Mouse (Mus musculus) lung, postnatal 4 days (tissue): ENCODE results near the gene Crat.
"Not testable (repeated sequence)": the region's sequence is repeated elsewhere in the genome, so short reads cannot be mapped to it uniquely, and the experiment has no call there.

Experiments used
- DNase-seq, 2 experiments: peaks; one replicate each; pipeline ENCODE4 v3.0.0; 2021

Crat gene

DNA sequence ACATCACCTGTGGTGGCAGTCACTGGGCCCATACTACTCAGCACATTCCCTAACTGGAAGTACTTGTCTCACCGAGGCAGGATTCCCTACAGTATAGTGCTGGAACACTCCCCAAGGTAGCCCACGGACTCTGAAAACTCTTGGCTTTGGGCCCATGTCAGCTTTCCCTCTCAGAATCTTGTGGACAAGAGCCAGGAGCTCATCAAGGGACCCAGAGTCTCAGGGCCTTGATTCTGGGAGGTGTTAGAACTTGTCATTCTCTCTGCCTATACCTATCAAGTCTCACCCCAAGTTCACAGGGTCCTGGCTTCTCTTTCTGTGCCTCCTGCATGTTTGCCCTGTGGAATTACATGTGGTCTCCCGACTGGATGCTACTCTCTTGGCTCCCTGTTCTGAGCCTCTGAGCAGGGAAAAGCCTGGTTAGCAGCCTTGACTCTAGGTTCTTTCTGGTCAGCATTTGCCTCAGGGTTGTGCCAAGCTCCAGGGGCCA, 24.6 kb upstream of the Crat start:
- DNase-seq = no peak

DNA sequence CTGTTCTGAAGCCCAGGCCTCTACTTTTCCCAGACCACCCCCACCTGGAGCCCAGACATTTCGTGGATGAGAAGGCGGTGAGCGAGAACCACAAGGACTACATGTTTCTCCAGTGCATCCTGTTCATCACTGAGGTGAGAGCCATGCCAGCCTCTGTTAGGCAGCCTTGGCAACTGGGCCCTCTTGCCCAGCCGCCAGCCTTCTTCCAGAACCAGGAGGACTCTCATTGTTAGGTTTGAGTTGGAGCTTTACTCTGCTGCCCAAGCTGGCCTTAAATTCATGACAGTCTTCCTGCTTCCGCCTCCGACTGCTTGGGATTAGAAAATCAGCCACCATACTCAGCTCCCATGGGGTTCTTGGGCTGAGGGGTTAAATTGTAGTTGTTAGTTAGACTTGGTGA, 24.0 kb upstream of the Crat start:
- no peak for DNase-seq

DNA sequence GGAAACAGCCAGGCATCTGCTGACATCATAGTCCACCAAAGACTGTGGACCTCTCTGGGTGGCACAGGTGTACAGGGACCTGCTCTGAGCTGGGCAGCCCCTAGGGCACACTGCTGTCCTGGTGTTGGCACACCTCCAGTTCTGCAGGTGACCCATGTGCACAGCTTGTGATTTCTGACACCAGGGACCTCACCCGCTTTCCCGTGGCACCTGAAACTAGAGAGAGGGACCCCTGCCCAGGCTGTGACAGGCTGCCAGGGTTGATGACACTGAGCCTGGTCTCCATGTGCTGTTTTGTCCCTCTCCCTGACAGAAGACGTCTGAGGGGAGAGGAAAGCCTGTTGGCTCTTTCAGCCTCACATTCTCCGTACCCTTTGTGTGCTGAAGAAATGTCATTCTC, 22.2 kb upstream of the Crat start:
- no peak for DNase-seq

DNA sequence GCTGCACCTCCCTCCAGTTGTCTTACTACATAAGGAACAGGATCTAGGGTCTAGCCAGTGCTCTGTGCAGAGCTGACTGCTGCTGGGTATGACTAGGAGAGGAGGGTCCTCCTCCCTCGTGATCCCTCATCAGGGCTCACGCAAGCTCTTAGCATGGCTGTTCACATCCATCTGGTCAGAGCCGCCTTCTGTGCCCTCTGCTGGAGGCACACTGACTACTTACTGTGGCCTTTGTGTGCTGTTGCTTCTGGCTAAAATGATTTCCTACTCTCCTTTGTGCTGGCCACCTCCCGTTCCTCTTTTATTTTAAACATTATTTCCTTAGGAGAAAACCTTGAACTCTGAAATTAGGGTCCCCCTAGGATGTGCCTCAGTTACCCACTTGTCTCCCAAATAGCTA, 21.2 kb upstream of the Crat start:
- no peak for DNase-seq

DNA sequence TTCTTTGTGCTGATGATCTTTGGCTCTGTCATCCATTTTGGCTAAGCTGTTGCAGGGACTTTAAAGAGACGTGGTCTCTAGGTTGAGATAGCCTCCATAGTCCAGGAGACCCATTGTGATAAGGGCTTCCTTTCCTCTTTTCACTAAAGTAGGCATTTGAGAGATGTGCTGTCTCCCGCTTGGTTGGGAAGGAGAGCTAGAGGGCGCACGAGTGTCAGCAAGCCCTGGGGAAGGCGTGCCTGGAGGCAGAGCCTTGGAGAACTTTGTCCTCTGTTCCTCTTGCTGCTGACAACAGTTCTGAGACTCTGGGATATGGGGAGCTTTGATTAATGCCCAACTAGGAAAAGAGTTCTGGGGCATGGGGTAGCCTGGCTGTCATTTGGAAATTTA, 20.5 kb upstream of the Crat start:
- DNase-seq = peak; percentile 66 to 70

DNA sequence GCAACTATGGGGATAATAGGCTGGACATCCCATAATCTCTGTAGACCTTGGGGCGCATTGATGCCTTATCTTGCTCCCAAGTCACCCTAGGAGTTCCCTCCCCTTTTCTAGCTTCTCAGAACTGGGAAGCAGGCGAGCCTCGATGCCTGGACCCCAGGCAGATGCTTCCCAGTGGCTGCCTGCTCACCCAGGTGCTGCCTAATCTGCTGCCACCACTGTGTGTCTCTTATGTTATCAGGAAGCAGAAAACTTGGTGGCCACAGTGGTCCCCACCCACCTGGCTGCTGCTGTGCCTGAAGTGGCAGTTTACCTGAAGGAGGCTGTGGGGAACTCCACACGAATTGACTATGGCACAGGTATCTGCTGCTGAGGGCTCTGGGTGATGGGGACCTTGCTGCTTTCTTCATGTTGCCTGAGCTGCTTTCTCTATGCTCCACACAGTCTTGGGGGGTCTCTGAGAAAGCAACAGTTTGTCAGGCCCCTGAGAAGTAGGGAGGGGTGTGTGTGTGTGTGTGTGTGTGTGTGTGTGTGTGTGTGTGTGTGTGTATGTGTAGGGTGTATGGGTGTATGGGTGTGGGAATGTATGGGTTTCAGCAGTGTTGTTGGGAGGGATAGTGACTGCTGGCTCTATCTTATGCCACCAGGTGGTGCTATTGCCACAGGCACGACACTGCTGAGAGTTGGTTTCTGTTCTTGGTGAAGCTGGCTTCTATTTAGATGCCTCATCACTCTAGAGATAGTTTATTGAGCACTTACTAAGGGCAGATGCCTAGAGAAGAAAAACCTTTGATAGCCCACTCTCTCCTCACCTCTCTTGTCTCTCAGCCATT, 19.9 kb upstream of the Crat start:
- peak; percentile 69 to 80 for DNase-seq

DNA sequence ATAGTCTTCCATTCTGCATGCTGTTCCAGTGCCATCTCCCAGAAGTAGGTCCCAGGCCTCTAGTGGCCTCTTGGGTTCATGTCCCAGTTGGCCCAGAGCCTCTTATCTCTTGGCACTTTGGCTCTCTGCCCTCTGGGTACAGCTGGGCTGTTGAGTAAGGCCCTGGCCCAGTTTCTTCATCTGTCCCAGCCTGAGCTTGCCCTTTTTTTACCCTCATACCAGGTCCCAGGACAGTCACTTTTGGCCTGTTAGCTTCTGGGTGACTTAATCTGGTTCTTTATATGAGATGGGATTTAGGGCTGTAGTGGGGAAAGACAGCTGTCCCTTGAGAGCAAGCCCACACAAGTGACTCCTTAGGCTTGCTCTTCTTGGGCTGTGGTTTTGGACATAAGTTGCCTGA, 13.5 kb upstream of the Crat start:
- peak in 1 of 2 experiments; percentile 64 for DNase-seq

DNA sequence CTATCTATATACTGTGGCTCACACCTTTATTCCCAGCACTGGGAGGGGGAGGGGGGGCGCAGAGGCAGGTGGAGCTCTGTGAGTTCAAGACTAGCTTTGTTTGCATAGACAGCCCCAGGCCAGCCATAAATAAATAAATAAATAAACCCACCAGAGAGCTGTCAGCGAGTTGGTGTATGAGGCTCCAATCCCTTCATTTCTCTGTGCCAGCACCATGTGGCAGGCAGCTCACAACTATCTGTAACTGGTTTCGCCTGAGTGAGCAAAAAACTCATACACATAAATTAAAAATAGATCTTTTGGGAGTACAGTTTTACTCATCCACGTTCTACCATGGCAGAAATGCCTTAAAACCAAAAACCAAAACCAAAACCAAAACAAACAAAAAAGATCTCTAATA, 5.8 kb upstream of the Crat start:
- DNase-seq = no peak

DNA sequence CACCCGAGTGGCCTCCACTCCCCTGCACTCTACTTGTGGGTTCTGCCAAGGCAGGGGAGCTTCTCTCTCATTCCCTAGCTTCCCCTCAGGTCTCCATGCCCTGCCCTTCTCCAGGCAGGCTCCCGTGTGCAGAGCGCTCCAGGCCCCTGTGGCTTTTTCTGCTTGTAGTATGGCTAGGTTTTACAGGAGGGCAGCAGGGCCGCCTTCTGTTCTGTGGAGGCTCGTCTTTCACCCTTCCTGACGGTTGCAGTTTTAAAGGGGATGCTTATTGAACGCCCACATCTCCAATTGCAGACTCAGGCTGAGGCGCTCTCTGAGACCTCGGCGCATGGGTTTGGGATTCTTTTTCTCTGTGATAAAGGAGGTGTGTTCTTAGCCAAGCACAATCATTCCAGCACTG, 3.5 kb upstream of the Crat start:
- no peak for DNase-seq

DNA sequence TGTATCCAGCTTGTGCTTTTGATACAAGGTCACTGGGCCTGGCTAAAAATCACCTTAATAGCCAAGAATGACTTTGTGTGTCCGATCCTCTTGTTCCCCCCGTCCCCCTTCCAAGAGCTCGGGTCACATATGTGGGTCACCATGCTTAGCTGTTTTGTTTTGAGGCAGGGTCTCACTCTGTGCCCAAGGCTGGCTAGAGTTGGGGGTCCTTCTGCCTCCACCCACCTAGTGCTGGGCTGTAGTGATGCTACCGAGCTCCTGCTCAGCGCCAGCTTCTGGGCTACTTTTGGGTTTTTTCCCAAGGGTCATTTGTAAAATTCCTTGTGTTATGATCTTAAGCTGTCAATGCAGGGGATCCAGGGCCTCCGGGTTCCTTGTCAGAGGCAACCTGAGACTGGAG, 2.6 kb upstream of the Crat start:
- no peak for DNase-seq

DNA sequence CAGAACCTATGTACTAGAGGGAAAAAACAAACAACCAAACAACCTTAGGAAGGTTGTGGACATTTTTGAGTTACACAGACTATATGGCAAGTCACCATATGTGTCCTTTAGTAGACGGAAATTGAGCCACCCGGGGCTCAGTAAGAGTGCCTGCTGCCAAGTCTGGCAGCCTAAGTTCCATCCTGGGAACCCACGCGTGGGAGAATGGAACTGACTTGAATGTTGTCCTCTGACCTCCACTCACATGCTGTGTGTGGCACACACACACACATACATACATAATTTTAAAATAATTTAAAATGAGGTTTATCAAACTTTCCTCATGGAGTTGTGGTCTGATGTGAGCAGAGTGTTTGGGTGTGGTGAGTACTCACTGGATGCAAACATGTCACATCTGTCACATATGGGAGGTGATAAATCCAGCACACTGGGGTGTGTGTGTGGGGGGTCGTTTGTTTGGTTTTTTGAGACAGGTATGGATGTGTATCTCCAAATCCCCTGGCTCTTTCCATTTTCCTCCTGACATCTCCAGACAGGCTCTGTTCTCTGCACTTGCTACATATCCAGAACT, 2.1 kb upstream of the Crat start:
- no peak for DNase-seq

DNA sequence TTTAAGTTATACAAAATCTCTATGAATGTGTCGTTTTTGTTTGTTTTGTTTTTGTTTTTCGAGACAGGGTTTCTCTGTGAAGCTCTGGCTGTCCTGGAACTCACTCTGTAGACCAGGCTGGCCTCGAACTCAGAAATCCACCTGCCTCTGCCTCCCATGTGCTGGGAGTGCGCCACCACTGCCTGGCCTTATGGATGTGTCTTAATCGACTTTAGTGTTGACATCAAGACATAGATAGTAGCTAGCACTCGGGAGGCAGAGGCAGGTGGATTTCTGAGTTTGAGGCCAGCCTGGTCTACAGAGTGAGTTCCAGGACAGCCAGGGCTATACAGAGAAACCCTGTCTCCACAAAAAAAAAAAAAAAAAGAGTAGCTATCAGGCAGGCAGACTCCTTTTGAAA, 1.5 kb upstream of the Crat start:
- DNase-seq = not testable (repeated sequence)

DNA sequence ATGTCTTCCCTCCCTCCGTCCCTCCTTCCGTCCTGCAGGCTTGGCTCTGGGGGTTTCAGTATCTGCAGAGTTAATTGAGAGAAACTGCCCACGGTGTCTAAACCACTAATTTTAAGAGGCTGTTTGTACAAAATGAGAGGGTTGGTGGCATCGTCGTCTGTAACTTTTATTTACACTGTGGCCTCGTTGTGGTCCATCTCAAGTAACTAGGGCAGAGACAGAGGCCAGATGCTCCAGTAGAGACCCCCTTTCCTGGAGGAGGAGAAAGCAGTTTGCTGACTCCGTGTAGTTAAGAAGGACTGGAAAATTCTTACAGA, 994 bp upstream of the Crat start:
- DNase-seq = no peak

DNA sequence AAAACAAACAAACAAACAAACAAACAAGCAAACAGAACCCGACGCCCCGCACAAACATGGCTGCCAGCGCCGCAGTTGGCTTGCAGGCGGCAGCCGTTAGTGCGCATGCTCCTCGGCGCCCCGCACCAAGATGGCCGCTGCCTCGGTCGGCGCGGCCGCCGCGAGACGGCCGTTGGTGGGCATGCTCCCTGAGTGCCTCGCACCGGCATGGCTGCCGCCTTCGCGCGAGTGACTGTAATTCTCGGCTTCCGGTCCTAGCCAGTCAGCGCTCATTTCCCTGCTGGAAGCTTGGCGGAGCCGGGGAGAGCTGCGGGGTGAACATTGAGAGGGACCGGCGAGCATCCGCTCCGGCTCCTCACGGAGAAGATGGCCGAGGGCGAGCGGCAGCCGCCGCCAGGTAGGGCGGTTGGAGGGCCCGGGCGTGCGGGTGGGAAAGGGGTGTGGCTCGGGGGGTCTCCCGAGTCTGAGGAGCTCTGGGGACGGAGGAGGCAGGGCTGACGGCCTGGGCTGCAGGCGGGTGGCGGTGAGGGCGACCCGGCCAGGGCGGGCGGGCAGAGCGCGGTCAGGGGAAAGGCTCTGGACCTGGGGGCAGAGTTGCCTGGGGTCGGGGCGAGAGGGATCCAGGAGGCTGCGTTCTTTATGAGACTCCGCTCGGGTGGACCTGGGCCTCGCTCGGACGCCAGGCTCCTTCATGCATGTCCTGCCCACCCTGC, 479 bp upstream of the Crat start, which contains the start of gene Ptpa:
Ptpa (plus strand) TSS at position 104 of the 713 bp plus-strand sequence.
- peak; percentile 95 to 96 for DNase-seq

DNA sequence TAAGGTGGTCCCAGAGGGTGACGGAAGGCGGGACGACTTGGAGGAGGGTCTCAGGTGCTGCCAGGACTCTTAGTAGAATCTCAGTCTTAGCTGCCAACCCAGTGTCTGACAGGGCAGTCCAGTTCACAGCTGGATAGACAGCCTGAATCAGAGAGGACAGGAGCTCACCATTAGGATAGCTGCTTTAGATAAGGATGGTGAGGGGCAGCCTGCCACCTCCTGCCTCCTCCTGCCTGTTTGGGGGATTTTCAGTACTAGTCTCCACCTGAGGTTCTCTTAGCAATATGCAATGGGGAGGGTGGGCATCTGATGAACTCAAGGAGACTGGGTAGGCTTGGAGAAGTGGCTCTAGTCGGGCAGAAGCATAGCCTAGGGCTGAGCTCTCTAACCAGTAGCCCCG, 932 bp downstream of the Crat start:
- DNase-seq = no peak

DNA sequence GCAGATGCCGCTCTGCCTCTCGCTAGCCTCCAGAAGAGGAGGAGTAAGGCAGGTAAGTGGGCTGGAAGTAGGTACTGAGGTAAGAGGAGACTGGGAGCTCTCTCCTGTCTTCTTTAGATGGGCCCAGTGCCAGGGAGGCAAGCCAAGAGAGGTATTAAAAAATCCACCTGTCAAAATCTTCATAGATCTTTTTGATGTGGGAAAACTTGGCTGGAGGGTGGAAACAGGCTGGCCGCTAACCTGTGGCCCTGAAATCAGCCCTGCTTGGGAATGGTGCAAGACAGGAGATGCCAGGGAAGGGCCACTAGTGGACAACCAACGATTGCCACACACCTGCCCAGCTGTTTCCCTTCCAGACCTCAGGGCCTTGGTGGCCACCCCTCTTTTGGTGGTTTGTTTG, 1.5 kb downstream of the Crat start:
- DNase-seq = peak; percentile 36

DNA sequence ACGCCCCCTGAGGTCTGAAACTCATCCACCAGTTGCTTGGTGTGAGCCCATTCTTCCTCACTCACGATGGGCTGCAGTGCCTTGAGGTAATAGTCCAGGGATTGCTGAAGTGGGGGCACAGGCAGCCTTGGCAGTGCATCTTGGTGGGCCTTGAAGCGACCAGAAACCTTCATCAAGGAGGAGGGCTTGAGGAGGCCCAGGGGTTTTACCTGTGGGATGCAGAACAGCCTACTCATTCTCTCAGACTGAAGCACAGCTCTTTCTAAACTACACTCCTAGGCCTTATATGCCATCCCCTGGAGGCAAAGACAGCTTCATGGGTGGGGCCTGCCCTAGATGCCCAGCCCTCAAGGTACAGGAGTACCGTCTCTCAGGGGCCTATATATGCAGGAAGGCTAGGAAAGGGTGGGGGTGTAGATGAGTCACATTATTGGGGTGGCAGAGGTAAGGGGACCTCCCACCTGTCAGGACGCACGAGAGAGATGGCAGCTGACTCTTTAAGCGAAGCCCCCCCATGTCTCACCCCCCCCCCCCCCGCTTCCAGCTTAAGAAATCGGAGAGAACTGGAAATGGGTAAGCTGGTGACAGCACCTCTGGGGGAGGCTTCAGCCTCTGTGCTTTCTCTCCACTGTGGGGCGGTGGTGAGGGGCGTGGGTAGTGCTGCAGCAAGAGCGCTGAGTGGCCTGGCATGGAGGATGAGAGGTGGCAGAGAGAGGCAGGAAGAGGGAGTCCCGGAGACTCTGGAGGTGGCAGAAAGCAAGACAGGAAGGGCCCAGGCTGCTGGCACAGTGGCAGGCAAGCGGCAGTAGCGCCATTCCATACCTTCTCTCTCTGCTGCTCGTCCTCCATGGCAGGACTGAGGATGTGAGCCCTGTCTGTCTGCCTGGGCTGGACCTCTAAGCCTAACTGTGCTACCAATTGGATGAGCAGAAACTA, 2.3 kb downstream of the Crat start:
- no peak for DNase-seq

DNA sequence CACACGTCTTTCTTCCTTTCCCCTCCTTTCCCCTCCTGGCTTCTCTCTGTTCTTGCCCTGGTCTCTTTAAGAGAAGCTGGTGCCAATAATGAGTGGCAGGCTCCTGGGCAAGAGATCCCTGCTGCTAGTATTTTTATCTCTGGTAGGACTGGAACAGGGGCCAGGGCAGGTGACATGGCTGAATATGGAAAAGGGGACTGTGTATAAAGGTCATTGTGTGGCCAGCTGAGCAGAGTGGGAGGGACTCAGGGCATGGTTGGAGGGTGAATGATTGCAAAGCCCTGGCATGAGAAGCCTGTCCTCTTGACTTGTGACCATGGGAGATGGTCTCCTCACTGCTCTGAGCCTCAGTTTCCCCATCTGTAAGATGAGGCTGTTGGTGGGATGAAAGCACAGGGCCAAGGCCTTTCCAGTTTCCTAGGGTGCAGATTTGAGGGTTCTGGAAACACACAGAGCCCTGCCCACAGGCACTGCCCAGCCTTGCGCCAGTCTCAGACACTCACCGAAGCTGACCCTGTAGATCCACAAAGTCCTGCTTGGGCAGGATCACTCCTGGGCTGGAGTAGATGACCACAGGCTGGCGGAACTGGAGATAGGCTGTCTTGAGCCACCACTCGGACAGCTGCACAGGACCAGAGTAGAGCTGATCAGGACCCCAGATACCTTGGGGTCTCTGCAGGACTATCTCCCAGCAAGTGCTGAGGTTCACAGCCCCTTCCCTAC, 6.0 kb downstream of the Crat start:
- no peak for DNase-seq

DNA sequence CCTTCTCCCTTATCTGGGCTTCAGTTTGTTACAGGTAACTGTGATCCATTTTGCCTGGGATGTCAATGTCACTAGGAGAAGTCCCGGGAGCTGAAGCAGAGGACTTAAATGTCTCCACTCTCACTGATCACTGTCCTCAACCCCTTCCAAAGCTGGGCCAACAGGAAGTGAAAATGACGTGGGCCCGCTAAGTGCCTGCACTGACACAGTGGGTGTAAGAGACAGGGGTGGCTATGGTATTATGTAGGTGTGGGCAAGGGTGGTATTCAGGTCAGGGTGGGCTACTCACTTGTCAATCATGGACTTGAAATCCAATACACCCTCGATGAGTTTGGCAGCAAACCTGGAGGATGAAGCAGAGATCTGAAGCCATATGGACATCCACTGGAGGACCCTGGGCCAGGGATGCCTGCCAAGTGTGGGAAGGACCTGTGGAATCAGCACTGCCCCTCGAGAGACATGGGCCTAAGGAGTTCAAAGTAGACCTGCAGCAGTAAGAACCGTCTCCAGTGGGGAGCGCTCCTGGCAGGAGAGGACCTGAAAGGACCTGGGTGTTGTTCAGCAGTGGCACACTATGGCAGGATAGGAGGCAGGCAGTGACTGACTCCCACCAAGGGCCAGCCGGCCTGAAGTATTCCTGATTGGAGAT, 7.0 kb downstream of the Crat start:
- no peak for DNase-seq

DNA sequence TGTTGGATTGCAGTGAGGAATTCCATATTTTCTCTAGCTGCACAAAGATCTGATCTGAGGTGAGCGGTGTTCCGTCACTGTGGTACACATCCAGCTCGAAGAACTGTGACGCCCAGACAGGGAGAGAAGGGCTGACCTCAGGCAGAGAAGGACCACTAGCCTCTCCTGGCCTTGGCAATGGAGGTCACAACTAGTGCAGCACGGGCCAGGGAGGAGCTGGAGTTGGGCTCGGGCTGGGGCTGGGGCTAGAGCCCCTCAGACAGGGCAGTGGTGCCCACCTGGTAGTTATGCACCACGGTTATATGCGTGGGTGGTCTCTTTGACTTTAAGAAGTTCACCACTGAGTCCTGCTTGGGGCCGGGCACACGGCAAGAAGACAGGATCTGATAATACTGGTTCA, 7.8 kb downstream of the Crat start:
- DNase-seq = no peak

DNA sequence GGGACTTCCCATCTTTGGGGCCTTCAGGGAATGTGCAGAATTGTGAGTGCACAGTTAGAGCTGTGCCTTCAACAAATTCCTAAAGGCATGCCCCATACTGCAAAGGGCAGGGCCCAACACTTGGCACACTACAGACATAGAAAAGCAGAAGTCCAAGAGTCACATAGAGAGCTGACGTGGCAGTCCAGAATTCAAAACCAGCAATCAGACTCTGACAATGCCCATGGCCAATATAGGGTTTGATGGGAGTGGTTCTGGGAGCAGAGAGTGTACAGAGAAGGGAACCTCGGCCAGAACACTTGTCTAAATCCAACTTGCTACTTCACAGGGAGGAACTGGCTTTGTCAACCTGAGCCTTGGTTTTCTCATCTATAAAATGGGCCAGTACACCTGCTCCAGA, 8.4 kb downstream of the Crat start:
- no peak for DNase-seq

DNA sequence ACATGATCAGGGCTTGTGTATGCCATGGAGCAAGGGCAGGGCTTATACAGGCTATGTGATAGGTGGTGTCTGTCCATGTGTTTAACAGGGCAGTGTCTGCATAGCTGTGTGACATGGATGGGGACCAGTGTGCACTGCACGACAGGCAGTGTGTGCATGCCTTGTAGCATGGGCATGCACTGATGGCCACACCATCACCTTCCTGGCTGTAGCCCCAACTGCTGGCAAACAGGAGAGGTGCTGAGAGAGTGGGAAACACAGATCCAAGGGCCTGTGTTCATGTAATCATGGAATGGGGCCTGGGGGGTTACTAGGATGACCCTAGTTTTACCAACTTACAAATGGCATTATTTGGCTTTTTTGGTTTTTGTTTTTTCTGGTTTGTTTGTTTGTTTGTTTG, 11.7 kb downstream of the Crat start:
- DNase-seq = no peak
